Mouse (Mus musculus) C2C12 (cell line): ENCODE results near the gene Cdhr5. TPM values are rescaled to one million over a fixed set of nuclear protein-coding genes. Genes with fewer than 3 reads are reported as not detected.

Experiments
- H3K27me3 ChIP-seq: one replicate; pipeline ENCODE4 v1.6.1; 2011; ENCODE audit not compliant: control insufficient read depth, insufficient read depth, insufficient read length
- H3K36me3 ChIP-seq: one replicate; pipeline ENCODE4 v1.6.1; 2011; ENCODE audit not compliant: control insufficient read depth, insufficient read depth
- H3K4me3 ChIP-seq: one replicate; pipeline ENCODE4 v1.5.1; 2011; ENCODE audit warnings: mild to moderate bottlenecking, control low read depth; ENCODE audit not compliant: poor library complexity, insufficient read depth, severe bottlenecking
- H3K79me2 ChIP-seq: one replicate; pipeline ENCODE4 v1.6.1; 2011; ENCODE audit not compliant: control insufficient read depth, insufficient read depth
- H3K79me3 ChIP-seq: one replicate; pipeline ENCODE4 v1.6.1; 2011; ENCODE audit warnings: low read depth, control low read depth
- H3ac ChIP-seq: one replicate; pipeline ENCODE3; 2011; ENCODE audit warnings: low read depth; ENCODE audit not compliant: control insufficient read depth, insufficient read length
- CEBPB ChIP-seq: IDR thresholded peaks from one replicate; pipeline ENCODE4 v1.6.1; 2011; ENCODE audit warnings: low read depth, mild to moderate bottlenecking, control low read depth, moderate library complexity
- CTCF ChIP-seq: IDR thresholded peaks from one replicate; pipeline ENCODE4 v1.5.1; 2011; ENCODE audit not compliant: control insufficient read depth, insufficient read depth, insufficient read length
- FOSL1 ChIP-seq: IDR thresholded peaks from one replicate; pipeline ENCODE4 v1.8.0; 2011; ENCODE audit warnings: mild to moderate bottlenecking, low read length; ENCODE audit not compliant: poor library complexity, insufficient read depth, severe bottlenecking
- MAX ChIP-seq: IDR thresholded peaks from one replicate; pipeline ENCODE4 v1.6.1; 2011; ENCODE audit warnings: mild to moderate bottlenecking, control low read depth
- MYOD1 ChIP-seq: IDR thresholded peaks from one replicate; pipeline ENCODE4 v1.6.1; 2011; ENCODE audit warnings: low read depth; ENCODE audit not compliant: control insufficient read depth, insufficient read length
- MYOG ChIP-seq: IDR thresholded peaks from one replicate; pipeline ENCODE4 v1.6.1; 2011; ENCODE audit not compliant: control insufficient read depth, insufficient read length; ENCODE audit errors: extremely low read depth
- USF1 ChIP-seq: IDR thresholded peaks from one replicate; pipeline ENCODE4 v1.6.1; 2011; ENCODE audit warnings: low read depth, mild to moderate bottlenecking, control low read depth, moderate library complexity
- polyA plus RNA-seq: library from polyadenylated mRNA; unstranded; fragments of >200 nt; fragmentation: generic; extraction: Trizol; gene quantifications from one replicate; pipeline ENCODE4 v1.2.1, GENCODE M21; 2012; ENCODE audit warnings: missing spikeins

Gene Cdhr5
- polyA plus RNA-seq, 1 experiment: 0.04 TPM

GRCm38 (mm10) chr7:141314416-141314815, 37.8 kb upstream of the Cdhr5 start:
- Histone ChIP-seq H3ac (no peak overlapping the region), H3K79me2 (no peaks in the 10 kb centered on the region), H3K27me3 (no peaks in the 10 kb centered on the region), H3K4me3 (no peak overlapping the region), H3K36me3 (peaks cover 85% of the 10 kb centered on the region), H3K79me3 (no peaks in the 10 kb centered on the region)
- TF ChIP-seq MYOD1 (no peak), MYOG (no peak), USF1 (no peak), MAX (no peak), CEBPB (no peak), CTCF (no peak)

GRCm38 (mm10) chr7:141304537-141304936, 28.0 kb upstream of the Cdhr5 start:
- H3ac ChIP-seq: no peak overlapping the region
- no peak overlapping the region for H3K4me3 ChIP-seq
- peaks cover 64% of the 10 kb centered on the region for H3K36me3 ChIP-seq
- no peaks in the 10 kb centered on the region for H3K79me2 ChIP-seq
- no peak for TF ChIP-seq MAX
- TF ChIP-seq CEBPB: no peak
- TF ChIP-seq USF1: no peak
- TF ChIP-seq MYOG: no peak
- no peak for TF ChIP-seq FOSL1
- H3K79me3 ChIP-seq: no peaks in the 10 kb centered on the region
- no peaks in the 10 kb centered on the region for H3K27me3 ChIP-seq

GRCm38 (mm10) chr7:141302702-141303268, 26.2 kb upstream of the Cdhr5 start:
- H3K27me3 ChIP-seq: no peaks in the 10 kb centered on the region
- H3K79me2 ChIP-seq: no peaks in the 10 kb centered on the region
- no peak overlapping the region for H3K4me3 ChIP-seq
- no peaks in the 10 kb centered on the region for H3K79me3 ChIP-seq
- no peak overlapping the region for H3ac ChIP-seq
- TF ChIP-seq MYOG (no peak), CTCF (no peak), MAX (no peak), FOSL1 (no peak), CEBPB (no peak), USF1 (no peak), MYOD1 (no peak)
- peaks cover 47% of the 10 kb centered on the region for H3K36me3 ChIP-seq

GRCm38 (mm10) chr7:141301386-141301785, 24.8 kb upstream of the Cdhr5 start:
- H3K79me2 ChIP-seq: no peaks in the 10 kb centered on the region
- no peaks in the 10 kb centered on the region for H3K27me3 ChIP-seq
- H3K36me3 ChIP-seq: peaks cover 38% of the 10 kb centered on the region
- no peak for TF ChIP-seq USF1
- TF ChIP-seq FOSL1: no peak
- TF ChIP-seq MYOD1: no peak
- no peak for TF ChIP-seq CTCF
- no peak for TF ChIP-seq MYOG
- TF ChIP-seq CEBPB: no peak
- no peak for TF ChIP-seq MAX
- no peaks in the 10 kb centered on the region for H3K79me3 ChIP-seq
- no peak overlapping the region for H3ac ChIP-seq
- H3K4me3 ChIP-seq: no peak overlapping the region

GRCm38 (mm10) chr7:141299175-141299574, 22.6 kb upstream of the Cdhr5 start:
- Histone ChIP-seq H3K79me2 (no peaks in the 10 kb centered on the region), H3K36me3 (peaks cover 20% of the 10 kb centered on the region), H3K27me3 (peaks cover 3% of the 10 kb centered on the region), H3K4me3 (no peak overlapping the region), H3ac (no peak overlapping the region), H3K79me3 (no peaks in the 10 kb centered on the region)
- TF ChIP-seq MYOG (no peak), CTCF (no peak), USF1 (no peak)

- H3K4me3 ChIP-seq: no peak overlapping the region
- H3K79me3 ChIP-seq: no peaks in the 10 kb centered on the region
- no peaks in the 10 kb centered on the region for H3K79me2 ChIP-seq
- peaks cover 18% of the 10 kb centered on the region for H3K36me3 ChIP-seq
- TF ChIP-seq FOSL1 (no peak), USF1 (no peak), MYOD1 (no peak), CTCF (no peak), MYOG (no peak)
- H3K27me3 ChIP-seq: peaks cover 14% of the 10 kb centered on the region
- H3ac ChIP-seq: no peak overlapping the region
Measured at GRCm38 (mm10) chr7:141297926-141298650, 21.5 kb upstream of the Cdhr5 start.
